Mouse (Mus musculus) left cerebral cortex, postnatal 14 days (tissue): ENCODE data around the gene Arsb. TPM values are rescaled to one million over a fixed set of nuclear protein-coding genes. Genes with fewer than 3 reads are reported as not detected.

Experiments
- DNase-seq, 2 experiments: peaks; one replicate each; pipeline ENCODE4 v3.0.0; 2021 to 2022; ENCODE audit warnings: low spot score in 2 of 2, mixed read lengths in 1 of 2
- intact Hi-C: fragments of 180-260 bp; cut with DNase I; formaldehyde crosslinking; loops from one replicate; pipeline ENCODE4 v1.15.1; 2025
- total RNA-seq, 2 experiments: library from RNA; stranded (reverse); gene quantifications; 2 replicates each; pipeline ENCODE4 v1.2.3; 2021

The Arsb gene
- total RNA-seq, 2 experiments from 2014 or later, result 100.0 to 100 TPM

GRCm38 (mm10) chr13:93909847-93910246, 138.4 kb downstream of the Arsb start:
- no peak for DNase-seq

GRCm38 (mm10) chr13:93911037-93911436, 139.6 kb downstream of the Arsb start:
- intact Hi-C loops, result no loop called here
- DNase-seq, result no peak

More at GRCm38 (mm10) chr13:93909847-93910246, 138.4 kb downstream of the Arsb start:
- intact Hi-C loops, result no loop called here

- intact Hi-C loops, result no loop called here
- no peak for DNase-seq
Observed at GRCm38 (mm10) chr13:93912326-93912915, 141.0 kb downstream of the Arsb start.

GRCm38 (mm10) chr13:93914206-93914605, 142.8 kb downstream of the Arsb start:
- no peak for DNase-seq
- intact Hi-C loops, result no loop called here

GRCm38 (mm10) chr13:93915641-93916570, 144.5 kb downstream of the Arsb start:
- intact Hi-C loops, result no loop called here

GRCm38 (mm10) chr13:93919536-93919935, 148.1 kb downstream of the Arsb start:
- intact Hi-C loops, result no loop called here
- DNase-seq, result no peak

More at GRCm38 (mm10) chr13:93915641-93916570, 144.5 kb downstream of the Arsb start:
- DNase-seq, result no peak

- no peak for DNase-seq
- intact Hi-C loops, result no loop called here
Observed at GRCm38 (mm10) chr13:93920080-93920785, 148.8 kb downstream of the Arsb start.

GRCm38 (mm10) chr13:93920786-93921300, 149.4 kb downstream of the Arsb start:
- intact Hi-C loops, result no loop called here
- DNase-seq, result no peak

GRCm38 (mm10) chr13:93921831-93922565, 150.6 kb downstream of the Arsb start:
- intact Hi-C loops, result no loop called here
- DNase-seq, result no peak

- DNase-seq, result no peak
- intact Hi-C loops, result no loop called here
Observed at GRCm38 (mm10) chr13:93922566-93922910, 151.1 kb downstream of the Arsb start.

GRCm38 (mm10) chr13:93924735-93925432, 153.5 kb downstream of the Arsb start:
- intact Hi-C loops, result no loop called here
- no peak for DNase-seq

GRCm38 (mm10) chr13:93930561-93931340, 159.3 kb downstream of the Arsb start:
- intact Hi-C loops, result no loop called here
- DNase-seq, result peak; percentile 65 to 85

- intact Hi-C loops, result no loop called here
- no peak for DNase-seq
Observed at GRCm38 (mm10) chr13:93936455-93936854, 165.0 kb downstream of the Arsb start.

GRCm38 (mm10) chr13:93938118-93938517, 166.7 kb downstream of the Arsb start:
- intact Hi-C loops, result no loop called here
- no peak for DNase-seq

GRCm38 (mm10) chr13:93939363-93940127, 168.1 kb downstream of the Arsb start:
- DNase-seq, result no peak
- intact Hi-C loops, result no loop called here

- DNase-seq, result peak in 1 of 2 experiments; percentile 31
- intact Hi-C loops, result no loop called here
Observed at GRCm38 (mm10) chr13:93940742-93941531, 169.5 kb downstream of the Arsb start.
